Mouse (Mus musculus): ENCODE measurements around the gene Amhr2. TPM values are rescaled to one million over a fixed set of nuclear protein-coding genes. Genes with fewer than 3 reads are reported as not detected.

Amhr2 gene
- total RNA-seq, 2 experiments from 2014 or later = 7.2 to 9.5 TPM

DNA sequence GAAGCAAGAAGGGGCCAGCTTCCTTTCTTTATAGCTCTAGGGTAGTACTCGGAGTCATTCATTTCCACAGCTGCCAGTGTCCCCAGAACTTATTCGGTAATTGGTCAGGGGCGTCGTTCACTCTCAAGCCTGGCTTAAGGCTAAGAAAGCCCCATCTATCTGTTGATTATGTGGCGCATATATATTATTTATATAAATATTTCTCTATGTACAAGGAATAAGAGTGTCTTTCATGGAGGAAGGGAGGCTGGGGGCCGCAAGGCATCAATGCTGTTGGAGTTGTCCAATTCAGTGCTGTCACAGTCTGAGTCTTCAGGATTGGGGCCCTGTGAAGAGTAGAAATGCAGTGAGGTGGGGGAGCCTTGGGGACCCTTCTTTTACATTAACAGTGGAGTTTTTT lies 54.7 kb downstream of the Amhr2 start:
- H3K4me3 ChIP-seq = no peak overlapping the region
- H3K27ac ChIP-seq = no peak overlapping the region
- no peak for DNase-seq
- intact Hi-C loops (cut with DNase I) = loop anchor here (2.0 kb wide), 1 partner anchor 15 kb away; no protein-coding TSS in a partner anchor
- no peak for TF ChIP-seq CTCF (IDR thresholded peaks at IDR 0.05)

DNA sequence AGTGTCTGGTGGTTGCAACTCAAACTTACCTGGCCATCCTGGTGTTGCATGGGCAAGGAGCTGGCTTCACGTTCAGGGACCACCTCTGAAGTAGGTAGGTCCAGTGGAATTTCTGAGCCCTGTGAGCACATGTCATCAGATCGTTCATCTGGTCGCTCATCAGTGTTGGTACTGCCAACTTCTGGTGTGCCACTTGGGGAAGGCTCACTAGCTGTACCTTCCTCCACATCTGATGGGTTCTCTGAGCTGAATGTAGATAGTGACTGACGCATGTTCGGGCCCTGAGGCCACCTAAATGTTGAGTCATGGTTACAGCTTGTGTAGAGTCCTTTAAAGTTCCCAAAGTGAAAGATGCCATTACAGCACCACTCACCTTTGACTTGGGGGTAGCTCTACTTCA lies 55.3 kb downstream of the Amhr2 start:
- no peak for TF ChIP-seq CTCF (IDR thresholded peaks at IDR 0.05)
- intact Hi-C loops (cut with DNase I) = loop anchor here (2.0 kb wide), 1 partner anchor 16 kb away; no protein-coding TSS in a partner anchor
- Histone ChIP-seq H3K27ac (no peak overlapping the region), H3K4me3 (no peak overlapping the region)
- no peak for DNase-seq

DNA sequence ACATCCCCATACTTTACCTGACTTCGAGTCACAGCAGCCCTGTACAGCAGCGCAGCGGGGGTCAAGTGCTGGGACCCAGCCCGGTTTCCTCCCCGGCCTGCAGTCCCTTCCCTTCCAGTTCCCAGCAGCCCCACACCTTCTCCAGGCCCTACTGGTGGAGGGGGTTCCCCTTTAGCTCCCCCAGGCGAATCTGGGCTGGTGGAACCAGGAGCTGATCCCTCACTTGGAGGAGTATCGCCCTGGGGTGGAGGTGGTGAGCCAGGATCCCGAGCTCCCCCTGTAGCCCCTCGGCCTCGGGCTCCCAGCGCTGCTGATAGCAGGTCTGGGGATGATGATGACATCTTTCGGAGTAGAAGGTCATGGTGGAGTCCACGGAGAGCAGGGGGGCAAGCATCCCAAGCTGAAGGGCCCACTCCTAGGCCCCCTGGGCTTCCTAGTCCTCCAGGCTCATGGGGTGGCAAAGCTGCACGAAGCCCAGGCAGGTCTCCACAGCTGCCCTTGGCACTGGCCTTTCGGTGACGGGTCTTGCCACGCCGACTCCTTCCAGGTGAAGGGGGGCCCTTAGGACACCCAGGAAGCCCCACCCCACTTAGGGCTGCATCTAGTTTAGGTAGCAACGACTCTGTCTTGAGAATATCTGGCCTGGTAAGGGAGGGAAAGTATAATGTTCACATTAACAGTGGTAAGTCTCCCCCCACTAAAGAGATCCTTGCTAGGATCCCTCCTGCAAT lies 56.1 kb downstream of the Amhr2 start:
- H3K4me3 ChIP-seq = no peak overlapping the region
- no peak for DNase-seq
- TF ChIP-seq CTCF (IDR thresholded peaks at IDR 0.05) = no peak
- intact Hi-C loops (cut with DNase I) = loop anchor here (2.0 kb wide), 1 partner anchor 16 kb away; no protein-coding TSS in a partner anchor
- H3K27ac ChIP-seq = no peak overlapping the region

DNA sequence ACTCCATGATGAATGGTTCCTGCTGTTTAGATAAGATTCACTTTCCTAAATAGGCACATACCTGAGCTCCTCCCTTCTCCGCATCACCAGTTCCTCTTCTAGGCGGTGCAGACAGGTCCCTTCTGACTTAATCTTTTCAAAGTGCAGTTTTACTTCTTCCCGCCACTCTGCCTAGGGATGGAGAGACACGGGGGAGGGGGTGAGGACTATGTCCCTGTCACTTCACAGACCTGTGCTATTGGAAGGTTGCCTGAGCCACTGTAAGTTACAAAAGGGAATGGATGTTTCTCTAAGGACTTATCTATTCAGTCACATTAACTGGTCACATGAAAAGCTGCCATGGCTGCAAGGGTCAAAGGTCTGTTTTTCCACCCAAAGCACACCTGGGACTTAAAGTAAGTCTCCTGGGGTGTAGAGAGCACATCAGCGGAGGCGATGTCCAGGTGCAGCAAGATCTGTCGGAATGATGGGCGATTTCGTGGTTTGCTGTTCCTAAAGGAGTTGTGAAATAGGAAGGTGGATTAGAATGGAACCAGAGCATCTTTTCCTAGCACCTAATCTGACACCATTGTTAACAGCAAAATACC lies 57.2 kb downstream of the Amhr2 start:
- no peak for TF ChIP-seq CTCF (IDR thresholded peaks at IDR 0.05)
- no peak overlapping the region for H3K27ac ChIP-seq
- DNase-seq = no peak
- H3K4me3 ChIP-seq = no peak overlapping the region
- intact Hi-C loops (cut with DNase I) = no loop called here

DNA sequence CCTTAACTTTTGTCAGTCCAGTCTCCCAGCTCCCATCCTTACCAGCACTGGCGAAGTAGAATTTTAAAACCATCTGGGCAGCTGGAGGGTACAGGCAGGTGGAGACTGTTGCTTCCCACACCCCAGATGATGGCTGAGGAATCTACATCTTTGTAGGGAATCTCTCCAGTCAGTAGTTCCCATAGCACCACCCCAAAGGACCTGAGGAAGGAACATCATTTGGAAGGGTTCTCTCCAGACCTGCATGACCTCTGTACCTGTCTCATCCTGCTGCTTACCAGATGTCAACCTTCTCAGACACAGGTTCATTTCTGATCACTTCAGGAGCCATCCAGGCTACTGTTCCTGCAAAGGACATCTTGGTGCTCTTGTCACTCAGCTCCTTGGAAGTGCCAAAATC lies 58.3 kb downstream of the Amhr2 start, which contains the start of gene Gm10337:
TSS of gene Gm10337 (plus strand) at position 276 of the 400 bp plus-strand sequence.
- intact Hi-C loops (cut with DNase I) = no loop called here
- no peak for TF ChIP-seq CTCF (IDR thresholded peaks at IDR 0.05)
- no peak within 1 kb of the TSS for H3K27ac ChIP-seq
- DNase-seq = no peak
- H3K4me3 ChIP-seq = no peak within 1 kb of the TSS

Other genes with a start within 250 kb of the Amhr2 start
- gene Zfp740, start 242.1 kb upstream of the Amhr2 start, total RNA-seq (2021) = 10 to 100 TPM; 26.8 to 29.6 TPM
- gene Csad, start 240.6 kb upstream of the Amhr2 start, total RNA-seq (2021) = 1 to 10 TPM; 5.8 to 8.8 TPM
- gene Itgb7, start 213.4 kb upstream of the Amhr2 start, total RNA-seq (2021) = 1 to 10 TPM; 1.2 to 1.3 TPM
- 10 to 100 TPM in 1 of 2 experiments, 1 to 10 TPM in 1; 9.9 to 11.9 TPM for gene Rarg, start 187.8 kb upstream of the Amhr2 start, total RNA-seq (2021)
- not detected for gene Gm9918, start 174.8 kb upstream of the Amhr2 start, total RNA-seq (2021)
- 10 to 100 TPM; 14.2 TPM for gene Mfsd5, start 165.9 kb upstream of the Amhr2 start, total RNA-seq (2021)
- under 1 TPM; 0.06 to 0.31 TPM for gene Espl1, start 149.1 kb upstream of the Amhr2 start, total RNA-seq (2021)
- 100 to 1,000 TPM; 232 to 252 TPM for gene Pfdn5, start 119.3 kb upstream of the Amhr2 start, total RNA-seq (2021)
- 10 to 100 TPM; 15.6 to 16.0 TPM for gene Myg1, start 113.7 kb upstream of the Amhr2 start, total RNA-seq (2021)
- gene Aaas, start 94.6 kb upstream of the Amhr2 start, total RNA-seq (2021) = 1 to 10 TPM; 5.7 to 7.8 TPM
- gene Sp7, start 78.2 kb upstream of the Amhr2 start, total RNA-seq (2021) = not detected
- 10 to 100 TPM; 23.0 to 25.1 TPM for gene Sp1, start 39.2 kb upstream of the Amhr2 start, total RNA-seq (2021)
- gene Prr13, start 13.7 kb downstream of the Amhr2 start, total RNA-seq (2021) = 10 to 100 TPM; 17.3 to 18.2 TPM
- 100 to 1,000 TPM; 401 to 459 TPM for gene Pcbp2, start 25.2 kb downstream of the Amhr2 start, total RNA-seq (2021)
- gene Gm10337, start 58.4 kb downstream of the Amhr2 start, total RNA-seq (2021) = not detected
- 1 to 10 TPM; 1.3 to 1.6 TPM for gene Map3k12, start 71.7 kb downstream of the Amhr2 start, total RNA-seq (2021)
- gene Tarbp2, start 72.8 kb downstream of the Amhr2 start, total RNA-seq (2021) = 10 to 100 TPM; 33.0 to 37.0 TPM
- gene Npff, start 79.6 kb downstream of the Amhr2 start, total RNA-seq (2021) = 1 to 10 TPM; 2.6 TPM
- gene Gm28047, start 179.7 kb downstream of the Amhr2 start, total RNA-seq (2021) = 1 to 10 TPM in 1 of 2 experiments, not detected in 1; 1.8 TPM
- 10 to 100 TPM; 60.2 to 62.5 TPM for gene Atf7, start 180.1 kb downstream of the Amhr2 start, total RNA-seq (2021)
- 10 to 100 TPM; 25.6 to 33.1 TPM for gene Atp5g2, start 227.0 kb downstream of the Amhr2 start, total RNA-seq (2021)